Mouse (Mus musculus): Measurements from ENCODE around the gene Sidt2.

Sidt2 gene

GRCm38 (mm10) chr9:45911673-45912072 lies 43.4 kb downstream of the Sidt2 start:
- DNase-seq (ENCODE audit: low spot score in 2 of 2), result no peak

- no peak for DNase-seq (ENCODE audit: low spot score in 2 of 2)
Measured at GRCm38 (mm10) chr9:45910995-45911394, 44.1 kb downstream of the Sidt2 start.

GRCm38 (mm10) chr9:45907078-45907428 lies 48.0 kb downstream of the Sidt2 start:
- peak in 1 of 2 experiments; percentile 20 for DNase-seq (ENCODE audit: low spot score in 2 of 2)

GRCm38 (mm10) chr9:45906355-45907077 lies 48.5 kb downstream of the Sidt2 start, which contains the start of the genes Pcsk7 and Rnf214:
Pcsk7 (plus strand) TSS chr9:45906497.
Rnf214 (minus strand) TSS chr9:45906911.
- peak; percentile 88 to 89 for DNase-seq (ENCODE audit: low spot score in 2 of 2)

GRCm38 (mm10) chr9:45905811-45906237 lies 49.2 kb downstream of the Sidt2 start:
- DNase-seq (ENCODE audit: low spot score in 2 of 2), result peak in 1 of 2 experiments; percentile 27

- DNase-seq (ENCODE audit: low spot score in 2 of 2), result no peak
Measured at GRCm38 (mm10) chr9:45905196-45905595, 49.9 kb downstream of the Sidt2 start.

- no peak for DNase-seq (ENCODE audit: low spot score in 2 of 2)
Measured at GRCm38 (mm10) chr9:45893681-45894080, 61.4 kb downstream of the Sidt2 start.
